Mouse (Mus musculus): ENCODE measurements around the gene Aldh18a1. TPM values are rescaled to one million over a fixed set of nuclear protein-coding genes. Genes with fewer than 3 reads are reported as not detected.
"Not testable (repeated sequence)": the region's sequence is repeated elsewhere in the genome, so short reads cannot be mapped to it uniquely, and the experiment has no call there.

Aldh18a1 gene
- polyA plus RNA-seq, 1 experiment from 2014 or later = 41.2 TPM

GRCm38 (mm10) chr19:40561521-40561920 lies 26.7 kb downstream of the Aldh18a1 start:
- WGBS = 62% methylated on average over 12 of the region's 31 CpGs
- H3K27ac ChIP-seq (replicated peaks in 1 of 2; ENCODE audit: control insufficient read depth in 1 of 2, insufficient read depth in 1 of 2, low read depth in 2 of 2, low read length in 2 of 2); H3K9me3 ChIP-seq (ENCODE audit: control insufficient read depth, low read length); H3K4me3 ChIP-seq (ENCODE audit: control insufficient read depth in 1 of 2, insufficient read depth in 1 of 2, low read depth in 1 of 2, low read length in 2 of 2); H3K27me3 ChIP-seq (ENCODE audit: control insufficient read depth, insufficient read depth, low read length); H3K9ac ChIP-seq (ENCODE audit: low read length); H3K4me1 ChIP-seq (ENCODE audit: control insufficient read depth in 2 of 2, insufficient read depth in 2 of 2, low read length in 2 of 2): not testable (repeated sequence)
- H3K4me2 ChIP-seq (ENCODE audit: low read length) = peak overlapping the region; percentile 29; the same call in 1 of the 2 replicates
- peak; percentile 71; the same call in 1 of the 2 replicates for ATAC-seq (ENCODE audit: insufficient number of reproducible peaks, insufficient read depth, low FRiP score, low read depth)
- peaks cover 62% of the 10 kb centered on the region for H3K36me3 ChIP-seq (ENCODE audit: control insufficient read depth, insufficient read depth, low read length)

GRCm38 (mm10) chr19:40556029-40556428 lies 32.2 kb downstream of the Aldh18a1 start:
- H3K4me2 ChIP-seq (ENCODE audit: low read length) = no peak overlapping the region
- H3K27me3 ChIP-seq (ENCODE audit: control insufficient read depth, insufficient read depth, low read length) = no peaks in the 10 kb centered on the region
- 87% methylated on average over 7 of the region's 7 CpGs for WGBS
- no peak overlapping the region for H3K27ac ChIP-seq (replicated peaks in 1 of 2; ENCODE audit: control insufficient read depth in 1 of 2, insufficient read depth in 1 of 2, low read depth in 2 of 2, low read length in 2 of 2)
- peaks cover 73% of the 10 kb centered on the region for H3K36me3 ChIP-seq (ENCODE audit: control insufficient read depth, insufficient read depth, low read length)
- no peaks in the 10 kb centered on the region for H3K9me3 ChIP-seq (ENCODE audit: control insufficient read depth, low read length)
- no peak for ATAC-seq (ENCODE audit: insufficient number of reproducible peaks, insufficient read depth, low FRiP score, low read depth)
- no peaks in the 10 kb centered on the region for H3K4me1 ChIP-seq (ENCODE audit: control insufficient read depth in 2 of 2, insufficient read depth in 2 of 2, low read length in 2 of 2)
- no peak overlapping the region for H3K9ac ChIP-seq (ENCODE audit: low read length)
- H3K4me3 ChIP-seq (ENCODE audit: control insufficient read depth in 1 of 2, insufficient read depth in 1 of 2, low read depth in 1 of 2, low read length in 2 of 2) = no peak overlapping the region

GRCm38 (mm10) chr19:40555136-40555535 lies 33.1 kb downstream of the Aldh18a1 start:
- no peak overlapping the region for H3K27ac ChIP-seq (replicated peaks in 1 of 2; ENCODE audit: control insufficient read depth in 1 of 2, insufficient read depth in 1 of 2, low read depth in 2 of 2, low read length in 2 of 2)

GRCm38 (mm10) chr19:40554343-40554742 lies 33.9 kb downstream of the Aldh18a1 start:
- no peak for ATAC-seq (ENCODE audit: insufficient number of reproducible peaks, insufficient read depth, low FRiP score, low read depth)
- peaks cover 82% of the 10 kb centered on the region for H3K36me3 ChIP-seq (ENCODE audit: control insufficient read depth, insufficient read depth, low read length)

More at GRCm38 (mm10) chr19:40555136-40555535, 33.1 kb downstream of the Aldh18a1 start:
- H3K4me1 ChIP-seq (ENCODE audit: control insufficient read depth in 2 of 2, insufficient read depth in 2 of 2, low read length in 2 of 2) = no peaks in the 10 kb centered on the region
- 95% methylated on average over 8 of the region's 8 CpGs for WGBS
- H3K9me3 ChIP-seq (ENCODE audit: control insufficient read depth, low read length) = no peaks in the 10 kb centered on the region
- H3K9ac ChIP-seq (ENCODE audit: low read length) = no peak overlapping the region
- no peak overlapping the region for H3K4me3 ChIP-seq (ENCODE audit: control insufficient read depth in 1 of 2, insufficient read depth in 1 of 2, low read depth in 1 of 2, low read length in 2 of 2)
- no peak for ATAC-seq (ENCODE audit: insufficient number of reproducible peaks, insufficient read depth, low FRiP score, low read depth)
- no peaks in the 10 kb centered on the region for H3K27me3 ChIP-seq (ENCODE audit: control insufficient read depth, insufficient read depth, low read length)
- no peak overlapping the region for H3K4me2 ChIP-seq (ENCODE audit: low read length)
- H3K36me3 ChIP-seq (ENCODE audit: control insufficient read depth, insufficient read depth, low read length) = peaks cover 82% of the 10 kb centered on the region

GRCm38 (mm10) chr19:40553849-40554248 lies 34.4 kb downstream of the Aldh18a1 start:
- ATAC-seq (ENCODE audit: insufficient number of reproducible peaks, insufficient read depth, low FRiP score, low read depth) = no peak

More at GRCm38 (mm10) chr19:40554343-40554742, 33.9 kb downstream of the Aldh18a1 start:
- 89% methylated on average over 11 of the region's 11 CpGs for WGBS
- H3K9ac ChIP-seq (ENCODE audit: low read length) = no peak overlapping the region
- H3K27ac ChIP-seq (replicated peaks in 1 of 2; ENCODE audit: control insufficient read depth in 1 of 2, insufficient read depth in 1 of 2, low read depth in 2 of 2, low read length in 2 of 2) = no peak overlapping the region
- no peak overlapping the region for H3K4me3 ChIP-seq (ENCODE audit: control insufficient read depth in 1 of 2, insufficient read depth in 1 of 2, low read depth in 1 of 2, low read length in 2 of 2)
- H3K4me2 ChIP-seq (ENCODE audit: low read length) = no peak overlapping the region
- peaks cover 2 to 5% of the 10 kb centered on the region in 2 experiments for H3K4me1 ChIP-seq (ENCODE audit: control insufficient read depth in 2 of 2, insufficient read depth in 2 of 2, low read length in 2 of 2)
- no peaks in the 10 kb centered on the region for H3K9me3 ChIP-seq (ENCODE audit: control insufficient read depth, low read length)
- no peaks in the 10 kb centered on the region for H3K27me3 ChIP-seq (ENCODE audit: control insufficient read depth, insufficient read depth, low read length)

GRCm38 (mm10) chr19:40553014-40553789 lies 35.1 kb downstream of the Aldh18a1 start:
- peaks cover 79% of the 10 kb centered on the region for H3K36me3 ChIP-seq (ENCODE audit: control insufficient read depth, insufficient read depth, low read length)
- H3K27ac ChIP-seq (replicated peaks in 1 of 2; ENCODE audit: control insufficient read depth in 1 of 2, insufficient read depth in 1 of 2, low read depth in 2 of 2, low read length in 2 of 2) = no peak overlapping the region
- peaks cover 9 to 15% of the 10 kb centered on the region in 2 experiments for H3K4me1 ChIP-seq (ENCODE audit: control insufficient read depth in 2 of 2, insufficient read depth in 2 of 2, low read length in 2 of 2)
- no peak overlapping the region for H3K9ac ChIP-seq (ENCODE audit: low read length)
- WGBS = 83% methylated on average over 14 of the region's 14 CpGs
- no peaks in the 10 kb centered on the region for H3K9me3 ChIP-seq (ENCODE audit: control insufficient read depth, low read length)
- ATAC-seq (ENCODE audit: insufficient number of reproducible peaks, insufficient read depth, low FRiP score, low read depth) = no peak
- no peak overlapping the region for H3K4me3 ChIP-seq (ENCODE audit: control insufficient read depth in 1 of 2, insufficient read depth in 1 of 2, low read depth in 1 of 2, low read length in 2 of 2)
- H3K27me3 ChIP-seq (ENCODE audit: control insufficient read depth, insufficient read depth, low read length) = no peaks in the 10 kb centered on the region
- no peak overlapping the region for H3K4me2 ChIP-seq (ENCODE audit: low read length)

More at GRCm38 (mm10) chr19:40553849-40554248, 34.4 kb downstream of the Aldh18a1 start:
- Histone ChIP-seq H3K27me3 (ENCODE audit: control insufficient read depth, insufficient read depth, low read length) (no peaks in the 10 kb centered on the region), H3K36me3 (ENCODE audit: control insufficient read depth, insufficient read depth, low read length) (peaks cover 82% of the 10 kb centered on the region), H3K4me2 (ENCODE audit: low read length) (no peak overlapping the region), H3K9ac (ENCODE audit: low read length) (no peak overlapping the region), H3K9me3 (ENCODE audit: control insufficient read depth, low read length) (no peaks in the 10 kb centered on the region), H3K4me3 (ENCODE audit: control insufficient read depth in 1 of 2, insufficient read depth in 1 of 2, low read depth in 1 of 2, low read length in 2 of 2) (no peak overlapping the region), H3K4me1 (ENCODE audit: control insufficient read depth in 2 of 2, insufficient read depth in 2 of 2, low read length in 2 of 2) (peaks cover 7 to 10% of the 10 kb centered on the region in 2 experiments), H3K27ac (replicated peaks in 1 of 2; ENCODE audit: control insufficient read depth in 1 of 2, insufficient read depth in 1 of 2, low read depth in 2 of 2, low read length in 2 of 2) (no peak overlapping the region)
- 59% methylated on average over 6 of the region's 6 CpGs for WGBS

- Histone ChIP-seq H3K27ac (replicated peaks in 1 of 2; ENCODE audit: control insufficient read depth in 1 of 2, insufficient read depth in 1 of 2, low read depth in 2 of 2, low read length in 2 of 2) (peak overlapping the region; percentile 62 to 75), H3K36me3 (ENCODE audit: control insufficient read depth, insufficient read depth, low read length) (peaks cover 44% of the 10 kb centered on the region), H3K4me1 (ENCODE audit: control insufficient read depth in 2 of 2, insufficient read depth in 2 of 2, low read length in 2 of 2) (peaks cover 9 to 15% of the 10 kb centered on the region in 2 experiments), H3K4me3 (ENCODE audit: control insufficient read depth in 1 of 2, insufficient read depth in 1 of 2, low read depth in 1 of 2, low read length in 2 of 2) (no peak overlapping the region), H3K9ac (ENCODE audit: low read length) (peak overlapping the region; percentile 22; the same call in 1 of the 2 replicates), H3K9me3 (ENCODE audit: control insufficient read depth, low read length) (no peaks in the 10 kb centered on the region), H3K4me2 (ENCODE audit: low read length) (0 out of 2 replicates have a peak overlapping the region, but pooled peaks have one; percentile 2), H3K27me3 (ENCODE audit: control insufficient read depth, insufficient read depth, low read length) (no peaks in the 10 kb centered on the region)
- WGBS = 59% methylated on average over 6 of the region's 6 CpGs
- ATAC-seq (ENCODE audit: insufficient number of reproducible peaks, insufficient read depth, low FRiP score, low read depth) = no peak
Observed at GRCm38 (mm10) chr19:40549516-40550135, 38.6 kb downstream of the Aldh18a1 start.

All from heart, embryonic 14.5 days (tissue).